Mouse (Mus musculus) right cerebral cortex, postnatal 14 days (tissue): Measurements from ENCODE around the gene Clrn2.

Experiments
- DNase-seq: peaks from one replicate; pipeline ENCODE4 v3.0.0; 2022

Clrn2 gene

DNA sequence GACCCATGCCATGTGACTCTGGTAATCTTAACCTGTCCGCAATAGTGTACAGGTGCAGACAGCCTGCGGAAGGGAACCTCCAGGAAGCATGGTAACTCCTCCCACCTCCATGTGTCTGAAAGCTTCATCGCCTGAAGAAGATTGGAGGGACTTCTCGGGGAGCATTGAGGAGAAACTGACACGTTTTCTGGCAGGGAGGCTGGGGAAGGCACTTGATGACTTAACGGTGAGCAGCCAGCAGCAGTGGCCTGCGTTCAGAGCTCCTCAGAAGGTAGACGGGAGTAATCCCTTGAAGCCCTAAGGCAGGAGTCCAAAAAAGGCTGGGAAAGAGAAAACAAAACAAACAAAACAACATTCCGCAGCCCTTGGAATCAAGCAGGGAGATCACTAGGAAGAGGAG, 905 bp downstream of the Clrn2 start:
- no peak for DNase-seq

DNA sequence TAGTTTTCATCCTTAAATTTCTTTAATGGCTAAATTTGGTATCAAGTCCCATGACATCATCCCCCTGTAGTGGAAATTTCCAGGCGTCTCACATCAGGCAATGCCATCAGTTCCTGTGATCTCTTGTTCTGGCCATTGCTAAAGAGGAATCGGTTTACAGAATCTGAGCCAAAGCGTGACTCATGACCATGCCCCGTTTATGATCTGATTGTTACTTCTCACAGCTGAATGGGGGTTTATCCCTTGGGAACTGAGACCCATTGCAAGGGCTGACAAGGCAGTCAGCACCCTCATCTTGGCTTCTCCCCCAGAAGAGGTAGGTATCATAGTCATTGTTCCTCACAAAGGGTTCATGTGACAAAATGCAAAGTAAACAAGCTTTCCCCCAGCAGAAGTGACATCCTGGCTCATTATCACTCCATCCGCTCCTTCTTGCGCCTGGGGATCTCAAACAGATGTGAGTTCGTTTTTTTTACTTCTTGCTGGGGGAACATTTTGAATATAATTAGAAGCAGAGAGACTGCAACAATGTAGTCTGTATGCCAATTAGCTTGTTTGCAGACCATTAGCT, 19.4 kb downstream of the Clrn2 start:
- no peak for DNase-seq

DNA sequence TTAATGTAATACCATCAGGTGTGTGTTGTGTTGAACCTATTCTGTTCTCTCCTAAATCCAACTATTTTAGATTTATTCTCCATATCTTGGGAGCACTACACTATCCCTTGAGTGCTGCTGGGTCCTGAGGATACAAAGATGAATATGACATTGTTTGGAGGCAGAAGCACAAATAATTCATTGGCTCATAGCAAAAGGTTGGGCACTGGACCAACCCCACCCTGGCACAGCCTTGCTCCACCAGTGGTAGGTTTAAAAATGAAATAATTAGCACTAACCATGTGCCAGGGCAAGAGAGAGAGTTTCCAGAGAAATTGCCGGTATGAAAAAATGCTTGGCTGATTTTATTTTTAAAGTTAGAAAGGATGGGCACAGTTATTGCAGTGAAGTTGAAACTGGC, 20.0 kb downstream of the Clrn2 start:
- DNase-seq, result no peak

DNA sequence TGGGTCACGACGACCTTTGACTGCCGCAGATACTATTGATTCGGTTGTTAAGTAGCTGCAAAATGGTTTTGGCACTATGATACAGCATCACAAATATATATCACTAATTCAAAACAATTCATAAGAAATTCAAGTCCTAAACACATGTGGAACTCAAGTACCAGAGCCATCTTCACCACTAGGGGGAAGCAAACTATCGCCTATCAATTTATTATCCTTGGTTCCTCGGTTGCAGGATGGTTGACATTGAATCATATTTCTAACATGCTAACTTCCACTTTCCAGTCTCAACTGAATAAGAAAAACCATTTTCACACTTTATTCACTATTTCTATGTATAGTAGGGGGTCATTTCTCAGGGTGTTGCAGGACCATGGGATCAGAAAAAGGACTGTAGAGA, 20.7 kb downstream of the Clrn2 start:
- peak; percentile 33 for DNase-seq

DNA sequence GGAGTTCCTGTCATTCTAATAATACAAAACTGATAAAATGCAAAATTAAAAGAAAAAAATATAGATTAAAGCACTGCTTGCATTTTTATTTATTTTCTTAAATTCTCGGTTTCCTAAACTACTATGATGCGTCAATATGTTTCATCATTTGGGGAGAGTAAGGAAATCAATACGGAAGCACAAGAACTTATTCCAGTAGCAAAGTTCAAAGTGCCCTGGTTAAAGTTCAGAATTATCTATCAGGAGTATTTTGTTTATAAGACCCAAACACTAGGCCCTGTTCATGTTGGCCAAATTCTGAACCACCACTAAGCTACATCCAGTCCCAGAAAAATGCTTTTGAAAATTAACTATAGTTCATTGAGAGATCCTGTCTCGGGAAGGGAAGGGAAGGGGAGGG, 21.2 kb downstream of the Clrn2 start:
- no peak for DNase-seq

DNA sequence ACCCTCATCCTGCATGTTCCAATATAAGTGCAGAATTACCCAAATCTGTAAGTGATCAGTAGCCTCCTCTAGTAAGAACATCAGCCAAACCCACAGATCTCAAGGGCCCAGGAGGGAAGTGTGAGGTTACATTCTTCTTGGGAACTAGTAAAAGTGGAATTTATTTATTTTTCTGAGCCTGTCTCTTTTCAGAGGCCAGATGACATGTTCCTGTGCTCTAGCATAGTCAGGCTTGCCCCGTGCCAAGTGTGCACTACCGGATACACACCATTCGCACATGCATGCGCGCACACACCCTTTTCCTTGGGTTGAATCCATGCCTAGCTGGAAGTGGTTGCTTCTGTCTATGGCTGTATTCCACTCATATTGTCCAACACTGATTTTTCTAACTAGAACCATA, 22.2 kb downstream of the Clrn2 start:
- DNase-seq, result no peak

DNA sequence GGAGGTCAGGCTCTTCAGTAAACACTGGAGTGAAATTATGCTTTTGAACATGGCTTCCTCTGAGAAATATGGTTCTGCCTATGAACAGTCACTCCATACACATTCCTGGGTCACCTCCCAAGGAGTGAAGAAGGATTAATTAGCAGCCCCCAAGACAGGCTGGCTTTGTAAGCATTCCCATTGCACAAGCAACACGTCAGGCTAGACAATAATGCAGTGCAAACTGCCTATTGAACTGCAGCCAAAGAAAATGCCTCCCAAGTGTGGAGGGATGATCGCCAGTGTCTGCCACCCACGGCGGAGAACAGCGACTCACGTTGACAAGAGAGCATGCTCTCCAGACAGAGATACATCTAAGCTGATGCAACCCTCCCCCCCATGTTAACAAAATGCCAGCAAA, 22.7 kb downstream of the Clrn2 start:
- DNase-seq, result no peak

DNA sequence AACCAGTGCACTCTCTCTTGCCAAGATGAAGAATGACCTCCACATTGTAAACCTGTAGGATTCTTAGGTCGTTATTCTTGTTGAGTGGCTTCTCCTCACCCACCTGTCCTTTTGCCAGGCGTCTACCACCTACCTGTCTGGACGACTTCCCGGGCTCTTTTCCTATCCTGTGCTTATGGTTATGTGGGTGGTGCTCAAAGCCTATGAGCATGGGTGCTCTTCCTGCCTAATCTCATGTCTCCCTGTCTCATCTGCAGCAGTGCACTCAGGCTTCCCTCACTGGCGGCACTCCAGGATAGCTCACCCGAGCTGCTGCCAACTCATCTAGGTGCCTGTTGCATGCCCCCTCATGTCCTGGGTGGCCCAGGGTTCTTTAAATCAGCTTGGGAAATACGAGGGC, 24.1 kb downstream of the Clrn2 start:
- no peak for DNase-seq

DNA sequence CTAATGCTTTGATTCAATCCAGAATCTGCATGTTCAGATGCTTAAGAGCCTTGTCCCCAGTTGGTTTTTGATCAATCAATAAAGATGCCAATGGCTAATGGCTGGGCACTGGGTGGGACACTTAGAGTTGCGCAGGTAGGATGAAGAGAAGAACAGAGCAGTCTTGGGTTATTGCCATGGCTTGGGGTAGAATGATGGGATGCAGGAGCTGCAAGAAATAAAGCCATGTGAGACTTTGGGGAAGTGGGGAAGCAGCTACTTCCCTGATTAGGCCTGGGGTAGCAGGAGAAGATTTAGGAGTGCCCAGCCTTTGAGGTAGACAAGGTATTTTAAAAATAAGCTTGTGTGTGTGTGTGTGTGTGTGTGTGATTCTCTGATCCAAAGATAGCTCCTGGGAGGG, 26.5 kb downstream of the Clrn2 start:
- DNase-seq, result no peak

DNA sequence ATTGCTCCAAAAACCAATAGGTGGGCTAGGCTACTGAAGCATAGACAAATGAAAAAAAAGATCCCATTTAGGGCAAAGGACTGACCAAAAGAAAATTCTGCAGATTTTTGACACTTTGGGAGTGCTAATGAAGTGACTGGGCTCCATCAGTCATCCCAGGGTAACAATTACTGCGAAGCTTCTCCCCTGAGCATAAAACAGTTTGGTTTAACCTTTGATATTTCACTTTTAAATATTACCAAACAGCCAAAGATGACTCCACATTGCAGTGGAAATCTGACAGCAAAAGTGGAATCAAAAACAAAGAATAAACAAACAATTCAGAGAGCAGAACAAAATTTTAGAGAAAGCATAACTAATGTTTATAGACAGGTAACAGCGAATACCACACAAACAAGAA, 27.6 kb downstream of the Clrn2 start:
- DNase-seq, result no peak

DNA sequence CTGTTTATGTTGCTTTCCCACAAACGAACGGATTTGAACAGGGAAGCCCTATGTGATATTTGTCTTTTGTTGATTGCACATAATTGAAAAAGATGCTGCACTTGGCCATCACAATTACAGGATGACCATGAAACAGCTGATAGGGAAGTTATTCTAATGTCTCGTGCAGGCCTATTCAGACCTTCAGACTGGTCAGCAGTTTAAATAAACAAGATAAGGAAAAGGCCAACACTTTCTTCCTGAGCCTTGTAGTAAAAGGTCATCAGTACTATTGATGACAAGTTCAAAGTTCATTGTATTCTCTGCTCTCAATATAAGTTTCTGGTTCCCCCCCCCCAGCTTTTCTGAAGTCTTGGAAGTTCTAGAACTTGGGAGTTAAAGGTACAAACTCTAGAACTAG, 29.1 kb downstream of the Clrn2 start:
- DNase-seq, result no peak

DNA sequence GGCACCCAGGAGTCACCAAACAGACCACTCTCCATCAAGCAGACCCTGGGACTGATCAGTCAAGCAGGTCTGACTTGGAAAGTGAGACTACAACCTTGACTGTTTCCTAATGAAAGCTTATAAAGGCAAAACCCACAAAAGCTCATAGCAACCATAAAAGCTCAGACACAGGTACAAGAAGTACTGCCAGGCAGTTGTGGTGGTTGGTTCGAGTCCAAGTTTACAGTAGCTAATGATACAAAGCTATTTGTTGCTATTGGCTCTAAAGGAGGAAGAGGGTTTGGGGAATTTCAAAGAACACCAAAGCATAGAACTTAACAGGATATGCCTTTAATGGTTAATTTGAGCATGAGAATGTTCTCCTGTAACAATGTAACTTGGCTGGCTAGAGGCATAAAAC, 30.1 kb downstream of the Clrn2 start:
- no peak for DNase-seq

DNA sequence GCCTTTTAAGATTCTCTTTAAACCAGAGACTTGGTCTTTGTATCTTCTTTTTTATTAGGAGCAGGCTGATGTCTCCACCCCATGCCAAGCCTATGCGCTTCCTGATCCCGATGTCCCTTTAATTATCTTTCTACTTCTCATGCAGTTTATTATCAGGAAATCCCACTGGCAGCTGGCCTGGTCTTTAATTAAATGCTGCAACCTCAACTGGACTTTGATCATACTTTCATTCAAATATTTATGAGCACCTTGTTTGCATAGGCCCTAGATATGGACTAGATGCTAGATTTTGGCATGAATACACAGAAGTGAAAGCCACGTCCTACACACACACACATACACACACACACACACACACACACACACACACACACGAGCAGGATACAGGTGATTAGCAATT, 38.2 kb downstream of the Clrn2 start:
- DNase-seq, result no peak

DNA sequence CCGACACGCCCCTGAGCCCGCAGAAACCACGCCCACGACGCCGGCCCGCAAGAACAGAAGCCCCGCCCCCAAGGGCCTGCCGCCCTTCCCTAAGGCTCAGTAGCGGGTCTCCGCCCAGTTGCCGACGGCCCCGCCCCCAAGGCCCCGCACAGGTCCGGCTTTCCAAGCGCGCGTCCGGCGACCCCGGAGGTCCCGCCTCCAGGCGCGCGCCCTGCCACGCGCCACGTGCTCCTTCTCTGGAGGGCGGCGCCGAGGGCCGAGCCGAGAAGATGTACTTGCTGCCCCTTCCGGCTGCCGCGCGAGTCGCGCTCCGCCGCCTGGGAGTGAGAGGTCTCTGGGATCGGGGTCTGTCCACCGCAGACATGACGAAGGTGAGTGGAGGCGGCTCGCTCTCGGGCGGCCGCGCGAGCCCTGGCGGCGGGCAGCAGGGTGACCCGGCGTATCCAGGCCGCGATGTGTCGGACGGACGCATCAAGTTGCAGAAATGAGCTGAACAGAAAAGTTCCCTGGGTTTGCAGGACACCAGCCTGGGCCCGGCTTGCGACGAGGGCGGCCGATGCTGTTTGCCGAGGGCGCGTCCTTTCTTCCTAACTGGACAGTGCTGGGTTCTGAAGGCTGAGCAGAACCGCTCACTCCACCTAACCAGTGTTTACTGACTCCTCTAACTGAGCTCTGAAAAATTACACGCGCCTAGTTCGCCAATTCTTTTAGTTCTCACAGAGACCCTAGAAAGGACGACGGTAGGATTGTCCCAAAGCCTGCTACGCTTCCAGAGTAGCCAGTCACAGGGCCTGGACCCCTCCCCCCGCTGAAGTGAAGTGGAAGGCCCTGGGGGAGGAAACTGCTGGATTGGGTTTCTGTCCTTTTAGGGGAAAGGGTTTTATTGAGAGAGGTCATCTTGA, 39.9 kb downstream of the Clrn2 start, which contains the start of gene Lap3:
Gene Lap3, plus strand, starts transcription at position 184 of the 902 bp plus-strand sequence.
- peak; percentile 97 for DNase-seq

DNA sequence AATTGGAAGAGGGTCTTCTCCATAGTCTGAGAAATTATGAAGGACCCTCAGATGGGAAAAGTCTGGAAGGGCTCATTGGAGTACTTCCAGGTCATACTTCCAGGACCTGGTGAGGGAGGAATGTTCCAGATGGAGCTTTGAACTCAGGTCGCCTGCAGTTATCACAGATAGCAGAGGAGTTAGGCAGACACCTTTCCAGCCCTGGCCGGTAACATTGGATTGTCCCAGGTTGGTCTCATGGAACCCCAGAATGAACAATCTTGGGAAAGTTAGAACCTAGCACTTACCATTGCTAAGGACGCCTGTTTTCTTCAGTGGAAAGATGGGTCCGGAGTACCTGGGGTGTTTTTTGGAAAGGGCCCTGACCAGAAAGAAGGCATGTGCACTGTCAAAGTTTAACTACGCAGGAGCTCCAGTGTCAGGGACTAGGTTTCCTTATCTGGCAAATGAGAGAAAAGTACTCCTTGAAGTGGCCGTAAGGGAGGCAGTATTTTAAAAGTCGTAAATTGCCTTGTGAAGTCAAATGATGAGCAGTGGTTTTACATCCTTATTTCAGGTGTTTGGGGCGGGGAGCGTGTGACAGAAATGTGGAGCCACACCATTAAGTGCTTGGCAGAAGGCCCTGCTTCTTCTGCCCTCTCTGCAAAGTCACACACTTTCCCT, 40.7 kb downstream of the Clrn2 start:
- DNase-seq, result no peak

DNA sequence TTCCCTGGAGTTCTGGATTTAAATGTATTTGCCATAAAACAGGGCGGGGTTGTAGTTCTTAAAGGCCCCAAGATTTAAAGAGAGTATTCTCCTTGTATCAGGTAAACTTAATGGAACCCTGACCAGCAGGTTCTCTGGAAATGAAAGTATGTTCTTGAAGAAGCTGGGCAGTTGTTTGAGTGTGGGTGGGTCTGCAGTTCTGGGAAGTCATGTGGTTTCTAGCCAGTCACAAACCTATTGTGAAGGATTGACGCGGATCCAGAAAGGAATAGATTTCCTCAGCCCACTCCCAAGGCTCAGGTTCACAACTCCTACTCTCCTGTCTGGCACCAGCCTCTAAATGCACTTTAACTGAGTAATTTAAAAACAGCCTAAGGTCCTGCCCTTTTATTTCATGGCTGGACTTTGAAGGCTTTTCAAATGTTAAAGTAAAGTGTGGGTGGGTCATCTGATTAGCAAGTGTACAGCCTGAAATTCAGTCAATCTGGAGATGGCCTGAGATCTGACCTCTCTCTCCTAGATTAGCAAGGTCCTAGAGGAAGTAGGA, 42.0 kb downstream of the Clrn2 start:
- no peak for DNase-seq

DNA sequence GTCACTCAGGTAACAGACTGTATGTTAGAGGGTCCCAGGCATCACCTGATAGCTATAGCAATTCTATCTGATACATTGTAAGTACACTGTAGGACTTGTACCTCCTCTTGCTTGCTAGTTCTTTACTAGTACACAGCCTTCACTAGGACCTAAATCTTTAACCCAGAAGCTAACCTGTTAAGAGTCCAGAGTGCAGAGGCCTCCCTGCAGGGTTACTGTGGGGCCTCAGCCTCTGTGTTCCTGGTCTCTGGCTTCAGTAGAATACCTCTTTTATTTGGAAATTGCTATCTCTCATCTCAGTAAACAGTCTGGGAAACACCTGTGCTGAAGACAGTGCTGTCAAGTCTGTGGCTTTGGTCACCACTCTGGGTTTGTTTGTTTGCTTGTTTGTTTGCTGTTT, 42.5 kb downstream of the Clrn2 start:
- DNase-seq, result no peak

DNA sequence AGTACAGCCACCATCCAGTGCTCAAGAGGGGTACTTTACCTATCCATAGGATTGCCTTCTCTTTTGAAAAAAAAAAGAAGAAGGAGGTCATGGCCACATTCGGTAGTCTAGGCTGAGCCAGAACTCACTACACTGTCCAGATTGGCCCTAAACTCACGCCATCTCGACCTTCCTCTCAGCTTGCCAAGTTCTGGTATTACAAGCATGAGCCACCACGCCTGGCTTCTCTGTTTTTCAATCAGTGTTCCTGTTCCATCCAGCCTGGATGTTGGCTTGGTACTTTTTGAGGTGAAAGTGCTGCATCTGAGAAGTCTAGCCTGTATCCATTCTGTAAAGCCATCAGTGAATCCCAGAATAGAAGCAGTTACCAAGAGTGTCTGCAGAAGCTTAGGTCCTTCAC, 42.9 kb downstream of the Clrn2 start:
- no peak for DNase-seq

DNA sequence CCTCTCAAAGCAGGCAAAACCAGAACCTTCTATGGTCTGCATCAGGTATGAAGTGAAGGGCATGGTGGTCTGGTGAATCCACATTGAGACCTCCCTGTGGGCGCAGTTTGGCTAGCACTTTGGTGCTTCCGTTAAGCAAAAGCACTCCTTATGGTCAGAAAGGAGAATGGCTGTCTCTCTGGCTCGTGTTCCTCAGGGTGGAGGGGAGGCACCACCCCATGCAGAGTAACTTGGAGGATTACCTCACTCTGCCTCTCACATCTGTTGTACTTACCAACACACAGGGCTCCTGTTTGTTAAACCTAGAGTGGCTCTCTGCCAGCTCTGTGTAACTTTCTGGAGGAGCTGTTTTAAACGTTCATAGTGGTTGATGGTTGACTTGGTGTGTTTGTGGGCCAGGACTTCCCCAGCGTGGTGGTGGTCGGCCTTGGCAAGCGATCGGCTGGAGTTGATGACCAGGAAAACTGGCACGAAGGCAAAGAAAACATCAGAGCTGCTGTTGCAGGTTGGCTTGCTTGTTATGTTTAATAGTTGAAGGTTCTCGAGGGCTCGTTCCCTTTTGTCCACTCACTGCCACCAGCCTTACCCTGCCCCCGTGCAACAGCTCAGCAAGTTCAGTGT, 43.5 kb downstream of the Clrn2 start:
- DNase-seq, result no peak

DNA sequence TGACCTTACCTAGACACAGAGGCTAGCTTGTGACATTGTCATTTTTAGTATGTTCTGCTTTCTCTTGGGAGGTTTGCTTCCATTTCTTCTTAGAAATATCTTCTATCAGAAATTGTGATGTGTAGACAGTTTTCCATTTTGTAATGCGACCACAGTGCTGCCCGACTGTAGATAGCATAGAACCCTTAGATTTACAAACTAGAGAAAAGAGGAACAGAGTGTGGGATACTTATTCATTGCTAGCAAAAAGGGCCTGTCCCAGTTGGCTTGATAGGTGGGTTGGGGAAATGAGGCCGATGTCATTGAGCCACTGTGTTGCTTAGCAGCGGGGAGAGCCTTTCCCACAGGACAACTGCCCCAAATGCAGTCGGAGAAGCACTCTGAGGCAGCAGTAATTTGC, 44.0 kb downstream of the Clrn2 start:
- no peak for DNase-seq

DNA sequence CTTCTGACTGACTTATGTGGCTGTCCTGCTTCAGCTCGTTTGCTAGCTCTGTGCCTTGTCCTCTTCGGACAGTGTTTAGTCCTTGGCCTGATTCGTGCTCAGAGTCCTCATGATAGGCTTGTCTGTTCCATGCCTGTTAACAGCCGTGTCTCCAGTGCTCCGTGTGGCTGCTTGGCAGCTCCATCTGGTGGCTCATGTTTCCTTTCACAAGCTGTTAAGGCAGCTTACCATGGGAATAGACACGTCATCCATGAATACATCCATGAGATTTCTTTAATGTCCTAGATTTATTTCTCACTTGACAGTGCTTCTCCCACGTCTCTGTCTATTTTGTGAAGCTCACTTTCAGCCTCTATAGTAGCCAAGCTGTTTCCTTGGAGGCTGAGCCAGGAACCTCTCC, 56.5 kb downstream of the Clrn2 start:
- no peak for DNase-seq

DNA sequence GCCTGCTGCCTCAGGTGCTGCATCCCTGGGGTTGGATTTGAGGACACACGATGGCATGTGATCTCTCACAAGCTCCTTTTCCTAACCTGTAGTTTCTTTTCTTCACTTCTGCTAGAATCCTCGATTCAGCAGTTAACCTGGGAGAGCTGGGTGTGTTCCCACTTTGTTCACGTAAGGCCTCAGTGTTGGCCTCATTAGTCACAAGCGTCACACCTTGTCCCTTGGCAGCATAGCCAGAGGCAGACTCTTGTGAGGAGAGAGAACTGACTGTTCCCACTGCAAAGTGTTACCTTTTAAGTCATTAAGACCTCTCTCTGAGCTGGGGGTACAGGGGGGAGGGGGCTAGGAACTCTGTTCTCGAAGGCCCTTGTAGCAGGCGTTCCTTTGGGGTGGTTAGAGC, 59.4 kb downstream of the Clrn2 start:
- DNase-seq, result no peak

DNA sequence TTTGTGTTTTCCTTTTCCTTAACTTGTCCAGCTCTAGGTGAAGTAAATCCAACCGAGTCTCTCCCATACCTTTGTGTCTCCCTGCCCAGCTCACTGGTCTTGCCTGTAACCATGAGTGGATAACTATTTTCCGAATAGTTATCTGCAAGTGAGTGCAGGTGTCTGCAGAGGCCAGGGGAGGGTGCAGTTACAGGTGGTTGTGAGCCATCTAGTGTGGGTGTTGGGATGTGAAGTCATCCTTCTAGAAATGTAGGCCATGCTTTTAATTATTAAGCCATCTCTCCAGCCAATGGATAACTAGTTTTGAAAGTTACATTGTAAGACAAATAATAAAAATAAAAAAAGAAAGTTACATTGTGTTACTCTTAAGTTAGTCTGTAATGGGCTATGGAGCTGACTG, 60.0 kb downstream of the Clrn2 start:
- DNase-seq, result no peak
